ENCODE assay signal across 10 mouse cellular contexts in genomic region chr6:146170603-146171051, GRCm38 (mm10).
DNase-seq lines count a peak whose midpoint lies in the region; ATAC-seq and TF ChIP-seq lines count a peak whose summit lies in the region.
"Had no signal": no experiment of that assay in that cellular context is flagged by ENCODE, and none has a peak within 500 bp of the region (broad histone marks: within the 10 kb centered on the region; RNA-seq: fewer than 3 reads in every experiment).

No protein-coding gene starts in this region.

- no peak overlapping the region for H3K4me3 ChIP-seq in embryonic facial prominence, embryonic 15.5 days (replicated peaks)
- H3K4me3 ChIP-seq in kidney, embryonic 14.5 days (ENCODE audit: low read length) = no peak overlapping the region
- no peak overlapping the region for H3K4me3 ChIP-seq in lung, postnatal 0 days (ENCODE audit: low read depth, low read length)
- no peak overlapping the region for H3K4me3 ChIP-seq in cerebellum, adult 2 months (replicated peaks; ENCODE audit: insufficient read depth, low read depth, low read length)
- H3K4me3 ChIP-seq in hindbrain, embryonic 11.5 days (ENCODE audit: low read depth, low read length) = no peak overlapping the region
- H3K4me3 ChIP-seq: heart, embryonic 13.5 days had no signal

- TF ChIP-seq POLR2A in cerebellum, adult 2 months (IDR thresholded peaks at IDR 0.05; ENCODE audit: borderline replicate concordance, insufficient read depth, low read length) = no peak

- TF ChIP-seq EP300 in lung, postnatal 0 days (IDR thresholded peaks at IDR 0.05) = no peak

- H3K27ac ChIP-seq in embryonic facial prominence, embryonic 15.5 days (replicated peaks) = peak overlapping the region; percentile 19; the same call in 1 of the 2 replicates
- H3K27ac ChIP-seq in kidney, embryonic 14.5 days (ENCODE audit: low read depth, low read length) = no peak overlapping the region
- H3K27ac ChIP-seq in lung, postnatal 0 days (ENCODE audit: low read length) = no peak overlapping the region
- no peak overlapping the region for H3K27ac ChIP-seq in cerebellum, adult 2 months (ENCODE audit: insufficient read depth, low read length)
- H3K27ac ChIP-seq in hindbrain, embryonic 11.5 days (ENCODE audit: low read depth, low read length) = no peak overlapping the region
- H3K27ac ChIP-seq: heart, embryonic 13.5 days had no signal

- no peaks in the 10 kb centered on the region for H3K27me3 ChIP-seq in embryonic facial prominence, embryonic 15.5 days
- no peaks in the 10 kb centered on the region for H3K27me3 ChIP-seq in kidney, embryonic 14.5 days (ENCODE audit: control insufficient read depth, insufficient read depth, low read length)
- H3K27me3 ChIP-seq in lung, postnatal 0 days (replicated peaks; ENCODE audit: insufficient read depth, low read length) = no peaks in the 10 kb centered on the region
- H3K27me3 ChIP-seq in cerebellum, adult 2 months (ENCODE audit: control insufficient read depth, insufficient read depth, low read length) = no peaks in the 10 kb centered on the region
- no peaks in the 10 kb centered on the region for H3K27me3 ChIP-seq in hindbrain, embryonic 11.5 days (ENCODE audit: control insufficient read depth, insufficient read depth, low read length)
- H3K27me3 ChIP-seq: heart, embryonic 13.5 days had no signal

- TF ChIP-seq CTCF in lung, postnatal 0 days (IDR thresholded peaks at IDR 0.05) = no peak
- no peak for TF ChIP-seq CTCF in cerebellum, adult 2 months (IDR thresholded peaks at IDR 0.05; ENCODE audit: borderline replicate concordance, insufficient read depth, low read depth, low read length)

- H3K4me1 ChIP-seq in embryonic facial prominence, embryonic 15.5 days = no peaks in the 10 kb centered on the region
- no peaks in the 10 kb centered on the region for H3K4me1 ChIP-seq in kidney, embryonic 14.5 days (ENCODE audit: control insufficient read depth, insufficient read depth, low read length)
- H3K4me1 ChIP-seq in lung, postnatal 0 days (ENCODE audit: insufficient read depth, low read depth, low read length) = no peaks in the 10 kb centered on the region
- H3K4me1 ChIP-seq in cerebellum, adult 2 months (ENCODE audit: control insufficient read depth, insufficient read depth, low read length) = peaks cover 3% of the 10 kb centered on the region; the same call in 1 of the 2 replicates
- H3K4me1 ChIP-seq in hindbrain, embryonic 11.5 days (replicated peaks; ENCODE audit: control insufficient read depth, insufficient read depth, low read length) = no peaks in the 10 kb centered on the region

- H3K36me3 ChIP-seq in embryonic facial prominence, embryonic 15.5 days = no peaks in the 10 kb centered on the region
- H3K36me3 ChIP-seq in kidney, embryonic 14.5 days (ENCODE audit: control insufficient read depth, insufficient read depth, low read length) = no peaks in the 10 kb centered on the region
- H3K36me3 ChIP-seq in lung, postnatal 0 days (ENCODE audit: insufficient read depth, low read length) = no peaks in the 10 kb centered on the region
- no peaks in the 10 kb centered on the region for H3K36me3 ChIP-seq in hindbrain, embryonic 11.5 days (ENCODE audit: control insufficient read depth, insufficient read depth, low read length)

- H3K4me2 ChIP-seq in embryonic facial prominence, embryonic 15.5 days (replicated peaks) = 0 out of 2 replicates have a peak overlapping the region, but pooled peaks have one; percentile 5
- no peak overlapping the region for H3K4me2 ChIP-seq in kidney, embryonic 14.5 days (replicated peaks; ENCODE audit: low read depth, low read length)
- no peak overlapping the region for H3K4me2 ChIP-seq in lung, postnatal 0 days (replicated peaks; ENCODE audit: low read depth, low read length)
- H3K4me2 ChIP-seq in hindbrain, embryonic 11.5 days (replicated peaks; ENCODE audit: low read depth, low read length) = no peak overlapping the region
- H3K4me2 ChIP-seq: heart, embryonic 13.5 days had no signal

- no peaks in the 10 kb centered on the region for H3K9me3 ChIP-seq in embryonic facial prominence, embryonic 15.5 days (replicated peaks)
- H3K9me3 ChIP-seq in kidney, embryonic 14.5 days (ENCODE audit: control insufficient read depth, low read length) = no peaks in the 10 kb centered on the region
- no peaks in the 10 kb centered on the region for H3K9me3 ChIP-seq in lung, postnatal 0 days (ENCODE audit: low read length)
- H3K9me3 ChIP-seq in hindbrain, embryonic 11.5 days (ENCODE audit: control insufficient read depth, low read length) = no peaks in the 10 kb centered on the region
- H3K9me3 ChIP-seq: G1E; heart, embryonic 13.5 days had no signal

- peak; percentile 80; the same call in 1 of the 2 replicates for ATAC-seq in embryonic facial prominence, embryonic 15.5 days (ENCODE audit: insufficient number of reproducible peaks, low FRiP score, low TSS enrichment, low read depth)
- ATAC-seq in kidney, embryonic 14.5 days (ENCODE audit: low FRiP score, low TSS enrichment) = peak; percentile 76
- peak; percentile 79 for ATAC-seq in lung, postnatal 0 days
- no peak for ATAC-seq in hindbrain, embryonic 11.5 days (ENCODE audit: low FRiP score)

- WGBS in embryonic facial prominence, embryonic 15.5 days = 44% methylated on average over 14 of the region's 14 CpGs
- WGBS in kidney, embryonic 14.5 days = 68% methylated on average over 14 of the region's 14 CpGs
- WGBS in lung, postnatal 0 days = 56% methylated on average over 14 of the region's 14 CpGs
- WGBS in cerebellum, adult 2 months = 81% methylated on average over 14 of the region's 14 CpGs
- WGBS in hindbrain, embryonic 11.5 days = 80% methylated on average over 14 of the region's 14 CpGs

- no peak overlapping the region for H3K9ac ChIP-seq in embryonic facial prominence, embryonic 15.5 days
- H3K9ac ChIP-seq in kidney, embryonic 14.5 days (ENCODE audit: low read depth, low read length) = no peak overlapping the region
- H3K9ac ChIP-seq in lung, postnatal 0 days (replicated peaks; ENCODE audit: low read depth) = no peak overlapping the region
- H3K9ac ChIP-seq in hindbrain, embryonic 11.5 days (ENCODE audit: low read depth, low read length) = no peak overlapping the region
- H3K9ac ChIP-seq: heart, embryonic 13.5 days had no signal

- DNase-seq in layer of hippocampus, adult 9-11 months = peak; percentile 84
- DNase-seq in layer of hippocampus, adult 8-10 months (ENCODE audit: low spot score in 2 of 2) = no peak
- DNase-seq in lung, postnatal 0 days (ENCODE audit: low spot score) = peak; percentile 61
- DNase-seq in cerebellum, postnatal 10 days = no peak
- no peak for DNase-seq in cerebellum, adult 2 months
- no peak for DNase-seq in hindbrain, embryonic 11.5 days (ENCODE audit: low spot score)

Comparison
In these comparisons a context has a peak if more than half of its experiments do, and no peak if none do; other contexts are left out.
1. DNase-seq: peak in layer of hippocampus, adult 9-11 months (single experiment) and lung, postnatal 0 days (single experiment); none in layer of hippocampus, adult 8-10 months (0 of 2), cerebellum, postnatal 10 days (0 of 2), cerebellum, adult 2 months (0 of 2) and hindbrain, embryonic 11.5 days (single experiment).